Mouse (Mus musculus) right cerebral cortex, postnatal 4 days (tissue): ENCODE results near the gene Lyrm7.
"Not testable (repeated sequence)": the region's sequence is repeated elsewhere in the genome, so short reads cannot be mapped to it uniquely, and the experiment has no call there.

Source experiments
- DNase-seq: peaks from one replicate; pipeline ENCODE4 v3.0.0-alpha.2; 2022

Gene Lyrm7

GRCm38 (mm10) chr11:54879922-54880321 is 19.2 kb upstream of the Lyrm7 start:
- DNase-seq: no peak

GRCm38 (mm10) chr11:54879434-54879833 is 18.7 kb upstream of the Lyrm7 start:
- no peak for DNase-seq

GRCm38 (mm10) chr11:54878893-54879292 is 18.2 kb upstream of the Lyrm7 start:
- DNase-seq: no peak

GRCm38 (mm10) chr11:54876031-54876430 is 15.3 kb upstream of the Lyrm7 start:
- DNase-seq: no peak

- no peak for DNase-seq
Observed at GRCm38 (mm10) chr11:54871831-54872537, 11.3 kb upstream of the Lyrm7 start.

- no peak for DNase-seq
Observed at GRCm38 (mm10) chr11:54869318-54869717, 8.6 kb upstream of the Lyrm7 start.

- no peak for DNase-seq
Observed at GRCm38 (mm10) chr11:54868445-54868844, 7.7 kb upstream of the Lyrm7 start.

- no peak for DNase-seq
Observed at GRCm38 (mm10) chr11:54867903-54868434, 7.3 kb upstream of the Lyrm7 start.

GRCm38 (mm10) chr11:54867049-54867385 is 6.3 kb upstream of the Lyrm7 start:
- no peak for DNase-seq

GRCm38 (mm10) chr11:54866119-54867048 is 5.7 kb upstream of the Lyrm7 start, which contains the start of gene Hint1:
Gene Hint1, plus strand, starts transcription at chr11:54866383.
- peak; percentile 92 for DNase-seq

GRCm38 (mm10) chr11:54865330-54866085 is 4.8 kb upstream of the Lyrm7 start:
- no peak for DNase-seq

- peak; percentile 60 for DNase-seq
Observed at GRCm38 (mm10) chr11:54862621-54863520, 2.2 kb upstream of the Lyrm7 start.

GRCm38 (mm10) chr11:54861471-54862420 is 1.0 kb upstream of the Lyrm7 start:
- DNase-seq: no peak

- no peak for DNase-seq
Observed at GRCm38 (mm10) chr11:54859322-54860165, 1.2 kb downstream of the Lyrm7 start.

GRCm38 (mm10) chr11:54858880-54859279 is 1.8 kb downstream of the Lyrm7 start:
- not testable (repeated sequence) for DNase-seq

GRCm38 (mm10) chr11:54851656-54852055 is 9.1 kb downstream of the Lyrm7 start:
- no peak for DNase-seq

GRCm38 (mm10) chr11:54849961-54850758 is 10.6 kb downstream of the Lyrm7 start:
- no peak for DNase-seq
